Mouse (Mus musculus): Measurements from ENCODE around the gene Gm19345. TPM values are rescaled to one million over a fixed set of nuclear protein-coding genes. Genes with fewer than 3 reads are reported as not detected.

Gm19345 gene
- polyA plus RNA-seq, 1 experiment from 2014 or later = 0.42 TPM

DNA sequence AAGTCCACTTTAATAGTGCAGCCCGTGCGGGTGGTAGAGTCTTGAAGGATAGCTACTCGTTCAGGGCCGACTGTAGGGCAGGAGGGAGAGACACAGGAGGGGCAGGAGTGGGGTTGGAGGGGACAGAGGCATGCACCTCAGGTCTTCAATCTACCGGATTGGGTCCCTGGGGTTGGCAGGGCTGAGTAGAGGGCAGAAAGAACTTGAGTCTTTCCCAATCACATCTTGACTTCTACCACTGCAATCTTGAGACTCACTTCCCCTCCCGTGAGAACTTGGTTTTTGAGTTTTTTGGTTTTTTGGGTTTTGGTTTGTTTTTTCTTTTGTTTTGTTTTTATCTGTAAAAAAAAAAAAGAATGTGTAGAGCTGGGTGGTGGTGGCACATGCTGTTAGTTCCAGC is 4.5 kb downstream of the Gm19345 start:
- 78% methylated on average over 6 of the region's 6 CpGs for WGBS
- no peak overlapping the region for H3K4me2 ChIP-seq (ENCODE audit: low read length)

DNA sequence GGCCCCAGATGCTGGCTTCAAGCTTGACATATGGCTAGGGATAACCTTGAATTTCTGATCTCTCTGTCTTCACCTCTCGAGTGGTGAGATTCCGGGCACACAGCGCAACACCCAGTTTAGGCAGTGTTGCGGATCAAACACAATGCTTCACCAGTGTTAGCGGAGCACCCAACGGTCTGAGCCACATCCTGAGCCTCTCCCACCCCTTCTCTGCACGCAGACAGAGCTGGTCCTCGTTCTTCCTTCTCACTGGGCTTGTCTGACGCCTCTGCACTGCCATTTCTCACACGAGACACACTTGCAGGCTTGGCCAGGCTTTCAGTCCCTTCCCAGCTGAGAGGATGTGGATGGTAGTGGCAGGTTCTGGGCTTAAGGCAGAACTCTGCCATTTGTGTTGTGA is 7.9 kb downstream of the Gm19345 start:
- H3K27me3 ChIP-seq (replicated peaks; ENCODE audit: control insufficient read depth, insufficient read depth, low read length) = 0 out of 2 replicates have a peak, but pooled peaks cover 3% of the 10 kb centered on the region
- no peak for DNase-seq (ENCODE audit: low spot score)
- no peak overlapping the region for H3K4me2 ChIP-seq (ENCODE audit: low read length)
- no peak for ATAC-seq (replicated peaks; ENCODE audit: low FRiP score, low TSS enrichment, low read depth)
- no peaks in the 10 kb centered on the region for H3K9me3 ChIP-seq (ENCODE audit: control insufficient read depth, low read length)
- WGBS = 66% methylated on average over 10 of the region's 10 CpGs
- H3K36me3 ChIP-seq (ENCODE audit: control insufficient read depth, insufficient read depth, low read length) = no peaks in the 10 kb centered on the region
- no peak overlapping the region for H3K4me3 ChIP-seq (ENCODE audit: low read depth, low read length)
- H3K9ac ChIP-seq (ENCODE audit: low read length) = no peak overlapping the region
- no peak overlapping the region for H3K27ac ChIP-seq (ENCODE audit: low read depth)
- no peaks in the 10 kb centered on the region for H3K4me1 ChIP-seq (replicated peaks; ENCODE audit: control insufficient read depth, insufficient read depth, low read length)

More for the DNA sequence above, 4.5 kb downstream of the Gm19345 start:
- Histone ChIP-seq H3K9me3 (ENCODE audit: control insufficient read depth, low read length) (no peaks in the 10 kb centered on the region), H3K27me3 (replicated peaks; ENCODE audit: control insufficient read depth, insufficient read depth, low read length) (peaks cover 23% of the 10 kb centered on the region), H3K4me3 (ENCODE audit: low read depth, low read length) (no peak overlapping the region), H3K36me3 (ENCODE audit: control insufficient read depth, insufficient read depth, low read length) (no peaks in the 10 kb centered on the region), H3K9ac (ENCODE audit: low read length) (no peak overlapping the region), H3K4me1 (replicated peaks; ENCODE audit: control insufficient read depth, insufficient read depth, low read length) (no peaks in the 10 kb centered on the region), H3K27ac (ENCODE audit: low read depth) (no peak overlapping the region)
- no peak for ATAC-seq (replicated peaks; ENCODE audit: low FRiP score, low TSS enrichment, low read depth)
- DNase-seq (ENCODE audit: low spot score) = no peak

- Histone ChIP-seq H3K4me1 (replicated peaks; ENCODE audit: control insufficient read depth, insufficient read depth, low read length) (no peaks in the 10 kb centered on the region), H3K9ac (ENCODE audit: low read length) (no peak within 1 kb of the TSS), H3K36me3 (ENCODE audit: control insufficient read depth, insufficient read depth, low read length) (no peaks in the 10 kb centered on the region), H3K27ac (ENCODE audit: low read depth) (no peak within 1 kb of the TSS), H3K4me2 (ENCODE audit: low read length) (no peak within 1 kb of the TSS), H3K4me3 (ENCODE audit: low read depth, low read length) (no peak within 1 kb of the TSS), H3K9me3 (ENCODE audit: control insufficient read depth, low read length) (no peaks in the 10 kb centered on the region), H3K27me3 (replicated peaks; ENCODE audit: control insufficient read depth, insufficient read depth, low read length) (0 out of 2 replicates have a peak, but pooled peaks cover 3% of the 10 kb centered on the region)
- no peak for ATAC-seq (replicated peaks; ENCODE audit: low FRiP score, low TSS enrichment, low read depth)
- no peak for DNase-seq (ENCODE audit: low spot score)
- WGBS = 80% methylated on average over 9 of the region's 9 CpGs
Observed at GRCm38 (mm10) chr7:19861199-19861598, 9.4 kb downstream of the Gm19345 start, which contains the start of gene Ceacam16. TSS of gene Ceacam16 (minus strand) at chr7:19861299.

- Histone ChIP-seq H3K9me3 (ENCODE audit: control insufficient read depth, low read length) (no peaks in the 10 kb centered on the region), H3K4me1 (replicated peaks; ENCODE audit: control insufficient read depth, insufficient read depth, low read length) (no peaks in the 10 kb centered on the region), H3K4me2 (ENCODE audit: low read length) (no peak overlapping the region), H3K9ac (ENCODE audit: low read length) (no peak overlapping the region), H3K36me3 (ENCODE audit: control insufficient read depth, insufficient read depth, low read length) (no peaks in the 10 kb centered on the region), H3K27me3 (replicated peaks; ENCODE audit: control insufficient read depth, insufficient read depth, low read length) (no peaks in the 10 kb centered on the region), H3K4me3 (ENCODE audit: low read depth, low read length) (no peak overlapping the region), H3K27ac (ENCODE audit: low read depth) (no peak overlapping the region)
- 42% methylated on average over 2 of the region's 2 CpGs for WGBS
- ATAC-seq (replicated peaks; ENCODE audit: low FRiP score, low TSS enrichment, low read depth) (no peak), DNase-seq (ENCODE audit: low spot score) (no peak)
Observed at GRCm38 (mm10) chr7:19864241-19864640, 12.4 kb downstream of the Gm19345 start.

DNA sequence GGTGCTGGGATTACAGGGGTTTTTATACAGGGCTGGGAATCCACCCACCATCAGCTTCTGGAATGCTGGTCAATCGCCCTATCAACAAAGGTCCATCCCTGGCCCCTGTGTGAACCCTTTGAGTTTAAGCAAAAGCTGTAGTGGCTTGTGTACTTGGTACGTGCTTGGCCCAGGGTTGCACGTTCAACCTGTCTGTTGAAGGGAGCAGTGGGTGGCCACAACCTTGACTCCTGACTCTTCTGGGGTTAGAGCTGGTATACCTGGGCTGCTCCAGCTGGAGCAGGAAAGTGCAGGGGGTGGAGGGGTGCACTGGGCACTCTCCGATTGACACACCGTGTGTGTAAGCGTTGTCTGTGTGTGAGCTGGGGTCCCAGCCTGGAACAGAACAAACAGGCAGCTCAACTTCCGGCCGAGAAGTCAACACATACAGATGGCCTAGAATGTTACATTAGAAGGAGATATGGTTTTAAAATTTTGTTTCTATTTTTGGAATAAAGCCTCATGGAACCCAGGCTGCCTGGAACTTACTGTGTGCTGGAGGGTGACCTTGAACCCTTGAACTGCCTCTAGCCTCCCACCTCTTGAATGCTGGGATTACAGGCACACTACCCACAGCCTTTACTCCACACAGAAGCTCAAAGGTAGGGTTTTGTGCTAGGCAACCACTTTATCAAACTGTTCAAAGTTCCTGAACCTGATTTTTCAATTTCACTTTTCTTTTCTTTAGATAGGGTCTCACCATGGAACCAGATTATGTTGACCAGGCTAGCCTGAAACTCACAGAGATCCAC is 13.6 kb downstream of the Gm19345 start:
- Histone ChIP-seq H3K4me2 (ENCODE audit: low read length) (no peak overlapping the region), H3K9me3 (ENCODE audit: control insufficient read depth, low read length) (no peaks in the 10 kb centered on the region), H3K9ac (ENCODE audit: low read length) (no peak overlapping the region), H3K27ac (ENCODE audit: low read depth) (no peak overlapping the region), H3K27me3 (replicated peaks; ENCODE audit: control insufficient read depth, insufficient read depth, low read length) (no peaks in the 10 kb centered on the region), H3K36me3 (ENCODE audit: control insufficient read depth, insufficient read depth, low read length) (no peaks in the 10 kb centered on the region), H3K4me3 (ENCODE audit: low read depth, low read length) (no peak overlapping the region), H3K4me1 (replicated peaks; ENCODE audit: control insufficient read depth, insufficient read depth, low read length) (no peaks in the 10 kb centered on the region)
- WGBS = 77% methylated on average over 8 of the region's 8 CpGs
- ATAC-seq (replicated peaks; ENCODE audit: low FRiP score, low TSS enrichment, low read depth) (no peak), DNase-seq (ENCODE audit: low spot score) (no peak)

- Histone ChIP-seq H3K4me3 (ENCODE audit: low read depth, low read length) (no peak overlapping the region), H3K27me3 (replicated peaks; ENCODE audit: control insufficient read depth, insufficient read depth, low read length) (no peaks in the 10 kb centered on the region), H3K9me3 (ENCODE audit: control insufficient read depth, low read length) (no peaks in the 10 kb centered on the region), H3K9ac (ENCODE audit: low read length) (no peak overlapping the region), H3K36me3 (ENCODE audit: control insufficient read depth, insufficient read depth, low read length) (no peaks in the 10 kb centered on the region), H3K27ac (ENCODE audit: low read depth) (no peak overlapping the region), H3K4me1 (replicated peaks; ENCODE audit: control insufficient read depth, insufficient read depth, low read length) (0 out of 2 replicates have a peak, but pooled peaks cover 4% of the 10 kb centered on the region), H3K4me2 (ENCODE audit: low read length) (no peak overlapping the region)
- no peak for ATAC-seq (replicated peaks; ENCODE audit: low FRiP score, low TSS enrichment, low read depth)
- 70% methylated on average over 6 of the region's 6 CpGs for WGBS
- no peak for DNase-seq (ENCODE audit: low spot score)
Observed at GRCm38 (mm10) chr7:19866490-19866889, 14.7 kb downstream of the Gm19345 start.

DNA sequence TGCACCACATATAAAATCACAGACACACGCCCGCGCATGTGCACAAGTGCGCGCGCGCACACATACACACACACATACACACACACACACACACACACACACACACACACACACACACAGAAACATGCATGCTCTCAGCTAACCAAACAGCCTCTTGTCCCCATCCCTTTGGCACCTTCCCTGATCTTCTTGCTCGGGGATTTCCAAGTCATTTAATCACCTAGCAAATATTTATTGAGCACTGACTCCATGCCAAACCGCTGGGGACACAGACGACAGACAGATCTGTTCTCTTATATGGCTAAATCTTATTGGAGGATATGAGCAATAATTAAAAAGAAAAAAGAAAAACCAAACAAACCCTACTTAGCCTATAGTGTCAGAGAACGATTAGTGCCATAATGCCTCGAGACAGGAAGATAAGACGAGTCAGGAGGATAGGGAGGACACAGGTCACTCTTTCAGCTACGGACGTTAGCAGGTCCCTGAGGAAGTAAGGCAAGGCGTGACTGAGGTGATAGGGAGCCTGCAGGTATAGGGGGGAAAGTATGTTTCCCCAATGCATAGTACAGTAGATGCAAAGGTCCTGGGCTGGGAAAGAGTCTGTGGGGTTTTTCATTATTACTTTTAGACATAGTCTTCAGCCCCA is 16.1 kb downstream of the Gm19345 start:
- ATAC-seq (replicated peaks; ENCODE audit: low FRiP score, low TSS enrichment, low read depth) (no peak), DNase-seq (ENCODE audit: low spot score) (no peak)
- no peak overlapping the region for H3K4me2 ChIP-seq (ENCODE audit: low read length)
- 0 out of 2 replicates have a peak, but pooled peaks cover 5% of the 10 kb centered on the region for H3K4me1 ChIP-seq (replicated peaks; ENCODE audit: control insufficient read depth, insufficient read depth, low read length)
- H3K27me3 ChIP-seq (replicated peaks; ENCODE audit: control insufficient read depth, insufficient read depth, low read length) = no peaks in the 10 kb centered on the region
- 76% methylated on average over 16 of the region's 16 CpGs for WGBS
- H3K9me3 ChIP-seq (ENCODE audit: control insufficient read depth, low read length) = no peaks in the 10 kb centered on the region
- H3K27ac ChIP-seq (ENCODE audit: low read depth) = no peak overlapping the region
- no peaks in the 10 kb centered on the region for H3K36me3 ChIP-seq (ENCODE audit: control insufficient read depth, insufficient read depth, low read length)
- H3K9ac ChIP-seq (ENCODE audit: low read length) = no peak overlapping the region
- H3K4me3 ChIP-seq (ENCODE audit: low read depth, low read length) = no peak overlapping the region

- H3K36me3 ChIP-seq (ENCODE audit: control insufficient read depth, insufficient read depth, low read length) = no peaks in the 10 kb centered on the region
- no peak overlapping the region for H3K9ac ChIP-seq (ENCODE audit: low read length)
- DNase-seq (ENCODE audit: low spot score) (no peak), ATAC-seq (replicated peaks; ENCODE audit: low FRiP score, low TSS enrichment, low read depth) (no peak)
- peaks cover 11% of the 10 kb centered on the region; the same call in 1 of the 2 replicates for H3K4me1 ChIP-seq (replicated peaks; ENCODE audit: control insufficient read depth, insufficient read depth, low read length)
- H3K4me2 ChIP-seq (ENCODE audit: low read length) = no peak overlapping the region
- no peak overlapping the region for H3K27ac ChIP-seq (ENCODE audit: low read depth)
- no peak overlapping the region for H3K4me3 ChIP-seq (ENCODE audit: low read depth, low read length)
- 64% methylated on average over 10 of the region's 10 CpGs for WGBS
- H3K9me3 ChIP-seq (ENCODE audit: control insufficient read depth, low read length) = no peaks in the 10 kb centered on the region
- H3K27me3 ChIP-seq (replicated peaks; ENCODE audit: control insufficient read depth, insufficient read depth, low read length) = no peaks in the 10 kb centered on the region
Observed at GRCm38 (mm10) chr7:19871137-19871621, 19.4 kb downstream of the Gm19345 start.

Measured in intestine, embryonic 14.5 days (tissue).